Comparison of ENCODE assay signal across 1 mouse cellular context in genomic region chr7:127935028-127935722, GRCm38 (mm10).
TF ChIP-seq lines count a peak whose summit lies in the region.

No protein-coding gene starts in this region.

TF ChIP-seq in CH12.LX, 34 proteins besides CTCF, POLR2A, EP300 and RAD21 (continued from another document):
- no peak for TF ChIP-seq USF2 (conservative IDR thresholded peaks at IDR 0.05; ENCODE audit: low read depth, low read length)
- TF ChIP-seq UBTF (IDR thresholded peaks at IDR 0.05; ENCODE audit: low read depth, low read length), result no peak
- TF ChIP-seq HCFC1 (IDR thresholded peaks at IDR 0.05; ENCODE audit: low read depth, low read length), result peak; percentile 78
- TF ChIP-seq JUND (conservative IDR thresholded peaks at IDR 0.05; ENCODE audit: low read depth, low read length), result no peak
- no peak for TF ChIP-seq GABPA (IDR thresholded peaks at IDR 0.05; ENCODE audit: insufficient replicate concordance, low read depth, low read length)
- peak; percentile 92 for TF ChIP-seq TCF12 (IDR thresholded peaks at IDR 0.05; ENCODE audit: low read depth, low read length)
- peak; percentile 76 for TF ChIP-seq ZNF384 (IDR thresholded peaks at IDR 0.05; ENCODE audit: low read depth, low read length)
- TF ChIP-seq POLR2AphosphoS2 (IDR thresholded peaks at IDR 0.05; ENCODE audit: low read depth, low read length), result no peak
- peak; percentile 31; the same call in 1 of the 2 replicates for TF ChIP-seq MEF2A (IDR thresholded peaks at IDR 0.05; ENCODE audit: borderline replicate concordance, low read depth, low read length)
- no peak for TF ChIP-seq JUN (IDR thresholded peaks at IDR 0.05; ENCODE audit: insufficient read depth, low read depth, low read length)
- peak; percentile 90 for TF ChIP-seq MXI1 (IDR thresholded peaks at IDR 0.05; ENCODE audit: low read depth, low read length)
- TF ChIP-seq NELFE (IDR thresholded peaks at IDR 0.05; ENCODE audit: low read depth, low read length), result peak; percentile 82
- peak; percentile 82 for TF ChIP-seq ZMIZ1 (IDR thresholded peaks at IDR 0.05; ENCODE audit: low read depth, low read length)
- 0 out of 2 replicates have a peak, but pooled peaks have one; percentile 40 for TF ChIP-seq E2F4 (IDR thresholded peaks at IDR 0.05; ENCODE audit: insufficient replicate concordance, low read depth, low read length)
- TF ChIP-seq ZC3H11A (IDR thresholded peaks at IDR 0.05; ENCODE audit: low read depth, low read length), result peak; percentile 37; the same call in 1 of the 2 replicates
- peak; percentile 94 for TF ChIP-seq MYC (IDR thresholded peaks at IDR 0.05; ENCODE audit: low read depth, low read length)
- TF ChIP-seq CHD2 (IDR thresholded peaks at IDR 0.05; ENCODE audit: low read length), result peak; percentile 86
- TF ChIP-seq BHLHE40 (IDR thresholded peaks at IDR 0.05; ENCODE audit: low read depth, low read length), result no peak; the same call in 1 of the 2 replicates
- TF ChIP-seq CHD1 (IDR thresholded peaks at IDR 0.05; ENCODE audit: low read depth, low read length), result no peak
- peak; percentile 55; the same call in 1 of the 2 replicates for TF ChIP-seq MAZ (IDR thresholded peaks at IDR 0.05; ENCODE audit: low read depth, low read length)
- TF ChIP-seq NRF1 (IDR thresholded peaks at IDR 0.05; ENCODE audit: low read depth, low read length), result peak; percentile 72
- TF ChIP-seq TBP (conservative IDR thresholded peaks at IDR 0.05; ENCODE audit: low read depth, low read length), result peak; percentile 47; the same call in 1 of the 2 replicates
- peak; percentile 86 for TF ChIP-seq SMC3 (IDR thresholded peaks at IDR 0.05; ENCODE audit: low read depth, low read length)
- TF ChIP-seq USF1 (IDR thresholded peaks at IDR 0.05; ENCODE audit: low read depth, low read length), result no peak
- no peak for TF ChIP-seq PAX5 (IDR thresholded peaks at IDR 0.05; ENCODE audit: low read length)
- peak; percentile 82 for TF ChIP-seq MAX (IDR thresholded peaks at IDR 0.05; ENCODE audit: low read length)
- no peak; the same call in 1 of the 2 replicates for TF ChIP-seq RCOR1 (conservative IDR thresholded peaks at IDR 0.05; ENCODE audit: low read depth, low read length)
- peak; percentile 48; the same call in 1 of the 2 replicates for TF ChIP-seq IRF4 (IDR thresholded peaks at IDR 0.05; ENCODE audit: low read depth, low read length)
- peak; percentile 83 for TF ChIP-seq ELF1 (IDR thresholded peaks at IDR 0.05; ENCODE audit: low read depth, low read length)
- no peak for TF ChIP-seq ZKSCAN1 (IDR thresholded peaks at IDR 0.05; ENCODE audit: borderline replicate concordance, low read depth, low read length)
- peak; percentile 53 for TF ChIP-seq ETS1 (conservative IDR thresholded peaks at IDR 0.05; ENCODE audit: low read depth, low read length)
